Mouse (Mus musculus) cerebellum, postnatal 14 days (tissue): ENCODE results near the gene Serinc3.
"Not testable (repeated sequence)": the region's sequence is repeated elsewhere in the genome, so short reads cannot be mapped to it uniquely, and the experiment has no call there.

Source experiments
- DNase-seq, 2 experiments: peaks; one replicate each; pipeline ENCODE4 v3.0.0; 2021; ENCODE audit warnings: mixed read lengths in 2 of 2

The Serinc3 gene

DNA sequence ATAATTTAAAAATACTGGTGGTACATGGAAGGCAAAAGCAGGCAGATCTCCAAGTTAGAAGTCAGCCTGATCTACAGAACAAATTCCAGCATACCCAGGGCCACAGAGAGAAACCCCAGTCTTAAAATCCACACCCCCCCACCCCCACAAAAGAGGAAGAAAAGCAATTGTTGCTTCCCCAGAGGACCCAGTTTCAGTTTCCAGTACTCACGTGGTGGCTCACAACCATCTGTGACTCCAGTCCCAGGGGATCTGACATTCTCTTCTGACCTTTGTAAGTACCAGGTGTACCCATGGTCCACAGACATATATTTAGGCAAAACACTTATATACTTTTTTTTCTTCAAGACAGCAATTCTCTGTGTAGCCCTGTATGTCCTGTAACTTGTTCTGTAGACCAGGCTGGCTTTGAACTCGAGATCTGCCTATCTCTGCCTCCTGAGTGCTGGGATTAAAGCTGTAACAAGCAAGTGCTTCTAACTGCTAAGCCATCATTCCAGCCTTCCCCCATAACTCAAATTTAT lies 17.8 kb upstream of the Serinc3 start:
- DNase-seq, result no peak

DNA sequence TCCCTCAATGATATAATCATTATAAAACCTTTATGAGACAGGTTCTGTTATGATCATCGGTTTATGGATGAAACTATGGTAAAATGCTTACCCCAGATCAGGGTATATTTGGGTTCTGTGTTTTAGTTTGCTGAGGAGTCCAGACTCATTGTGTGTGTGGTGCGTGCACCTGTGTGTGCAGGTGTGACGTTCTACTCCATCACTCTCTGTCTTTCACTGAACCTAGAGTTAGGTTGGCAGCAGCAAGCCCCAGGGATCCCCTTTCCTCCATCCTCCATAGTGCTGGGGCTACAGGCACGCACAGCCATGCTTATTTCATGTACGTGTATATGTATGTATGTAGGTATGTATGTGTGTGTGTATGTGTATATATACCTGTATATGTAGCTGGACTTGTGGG lies 17.1 kb upstream of the Serinc3 start:
- no peak for DNase-seq

DNA sequence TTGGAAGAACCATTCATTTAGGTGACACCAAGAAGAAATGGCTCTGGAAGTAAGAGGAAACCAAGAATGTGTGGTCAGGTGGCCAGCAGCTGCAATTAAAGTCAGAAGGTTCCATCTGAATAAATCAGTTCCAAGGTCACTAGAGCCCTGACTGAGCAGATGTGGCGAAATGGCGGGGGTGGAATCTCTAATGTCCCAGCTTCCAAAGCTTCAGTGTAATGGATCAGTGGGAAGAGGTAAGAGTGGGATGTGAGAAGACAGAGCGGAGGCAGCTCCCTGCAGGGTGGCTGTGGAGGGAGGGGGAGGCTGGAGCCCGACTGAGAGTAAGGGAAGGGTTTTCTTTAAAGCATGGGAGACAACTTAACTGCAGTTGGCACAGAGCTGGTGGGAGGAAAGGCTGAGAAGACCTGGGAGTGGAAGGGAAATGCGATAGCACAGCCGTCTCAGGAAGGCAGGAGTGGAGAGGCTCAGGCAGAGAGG lies 16.5 kb upstream of the Serinc3 start:
- DNase-seq, result no peak

DNA sequence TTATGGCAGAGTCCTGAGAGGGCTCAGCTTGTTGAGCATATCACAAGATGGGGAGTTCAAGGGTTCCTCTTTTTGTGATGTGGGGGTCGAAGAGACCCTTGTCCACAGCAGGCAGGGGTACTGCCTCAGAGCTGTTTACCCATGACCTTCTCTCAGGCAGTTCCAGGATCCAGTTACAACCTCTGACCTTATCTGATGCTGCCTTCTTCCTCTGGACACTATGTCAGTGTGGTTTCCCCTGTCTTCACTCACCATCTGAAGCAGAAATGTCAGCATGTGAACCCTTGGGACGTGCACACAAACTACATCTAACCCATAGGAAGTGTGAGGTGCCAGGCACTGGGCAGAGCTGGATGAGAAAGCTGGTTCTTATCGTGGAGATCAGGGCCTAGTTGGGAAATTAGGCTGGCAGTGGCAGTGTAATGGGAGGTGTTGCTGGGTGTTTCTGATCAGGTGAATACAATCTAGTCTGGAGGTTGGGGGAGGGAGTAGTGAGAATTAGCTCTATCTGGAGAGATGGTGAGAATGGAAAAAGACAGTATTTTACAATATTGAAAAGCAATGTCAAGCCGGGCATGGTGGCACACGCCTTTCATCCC lies 15.3 kb upstream of the Serinc3 start:
- no peak for DNase-seq

- DNase-seq, result no peak
Observed at GRCm38 (mm10) chr2:163659431-163659830, 14.5 kb upstream of the Serinc3 start.

- DNase-seq, result peak; percentile 41 to 43
Observed at GRCm38 (mm10) chr2:163658941-163659340, 14.0 kb upstream of the Serinc3 start.

- peak; percentile 90 to 92 for DNase-seq
Observed at GRCm38 (mm10) chr2:163657975-163658886, 13.3 kb upstream of the Serinc3 start, which contains the start of gene Pkig. Gene Pkig (plus strand): TSS chr2:163658386.

DNA sequence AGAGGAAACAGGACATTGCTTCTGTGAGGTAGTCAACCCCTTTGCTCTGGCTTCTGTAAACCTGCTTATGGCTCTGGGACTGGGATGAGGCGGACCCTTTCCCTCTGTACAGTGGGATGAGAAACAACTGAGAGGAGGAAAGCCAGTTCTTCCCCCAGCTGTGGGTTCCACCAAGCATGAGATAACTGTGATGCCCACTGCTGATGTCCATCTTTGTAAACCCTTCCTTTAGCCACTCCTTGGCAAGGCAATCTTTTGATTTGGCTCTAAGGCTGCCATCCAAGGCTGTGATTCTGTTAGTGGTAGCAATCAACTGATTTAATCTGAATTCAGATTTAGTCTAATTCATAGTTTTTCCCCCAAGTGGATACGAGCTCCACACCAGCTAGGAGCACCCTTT lies 12.6 kb upstream of the Serinc3 start:
- no peak for DNase-seq

- DNase-seq, result not testable (repeated sequence)
Observed at GRCm38 (mm10) chr2:163655699-163656098, 10.8 kb upstream of the Serinc3 start.

DNA sequence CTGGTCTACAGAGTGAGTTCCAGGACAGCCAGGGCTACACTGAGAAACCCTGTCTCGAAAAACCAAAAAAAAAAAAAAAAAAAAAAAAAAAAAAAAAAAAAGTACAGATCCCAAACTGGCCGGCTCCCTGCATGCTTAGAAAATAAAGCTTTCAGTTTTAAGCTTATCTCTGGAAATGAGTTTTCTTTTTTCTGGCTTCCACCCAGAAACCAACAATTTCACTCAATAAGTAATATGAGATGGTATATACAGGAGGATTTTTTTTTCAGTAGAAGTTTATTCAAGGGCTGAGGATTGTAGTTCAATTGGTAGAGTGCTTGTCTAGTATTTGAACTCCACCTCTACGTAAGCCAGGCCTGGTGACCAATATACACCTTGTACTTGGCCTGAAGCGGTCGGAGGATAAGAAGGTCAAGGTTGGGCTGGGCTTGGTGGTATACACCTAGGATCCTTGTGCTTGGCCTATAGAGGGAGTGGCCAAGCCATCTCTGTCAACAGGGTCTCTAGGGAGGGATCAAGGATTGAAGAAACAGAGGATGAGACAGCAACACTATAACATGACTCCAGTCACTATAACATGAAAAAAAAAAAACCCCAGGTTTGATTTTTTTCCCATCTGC lies 1.6 kb upstream of the Serinc3 start:
- no peak for DNase-seq

DNA sequence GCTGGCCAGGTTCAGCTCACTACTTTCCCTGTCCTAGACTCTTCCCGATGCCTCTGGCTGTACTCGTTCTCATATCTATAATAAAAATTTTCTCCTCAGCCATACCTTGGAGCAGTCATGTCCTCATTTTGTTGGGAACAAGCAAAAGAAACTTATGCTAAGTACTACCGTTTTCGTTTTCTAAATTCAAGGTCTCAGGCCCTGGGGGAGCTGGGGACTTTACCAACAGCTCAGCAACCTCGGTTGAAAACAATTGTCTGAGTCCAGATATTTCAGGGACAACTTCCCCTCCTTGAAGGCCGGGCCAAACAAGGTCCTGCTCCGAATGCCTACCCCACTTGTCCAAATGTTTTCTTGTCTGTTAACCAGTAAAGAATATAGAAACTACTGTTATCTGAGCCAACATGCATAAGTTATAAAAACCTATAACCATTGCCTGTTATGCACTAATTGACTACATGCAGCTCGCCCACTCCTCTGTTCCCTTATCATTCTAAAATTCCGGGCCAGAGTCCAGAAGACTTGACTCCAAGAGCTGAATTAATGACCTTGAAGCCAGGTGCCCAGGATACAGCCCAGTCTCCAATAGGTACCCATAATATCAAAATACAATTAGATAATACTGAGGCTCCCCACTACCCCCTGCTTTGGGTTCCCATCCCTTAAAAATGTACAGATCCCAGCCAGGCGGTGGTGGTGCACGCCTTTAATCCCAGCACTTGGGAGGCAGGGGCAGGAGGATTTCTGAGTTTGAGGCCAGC lies 949 bp upstream of the Serinc3 start:
- DNase-seq, result no peak

DNA sequence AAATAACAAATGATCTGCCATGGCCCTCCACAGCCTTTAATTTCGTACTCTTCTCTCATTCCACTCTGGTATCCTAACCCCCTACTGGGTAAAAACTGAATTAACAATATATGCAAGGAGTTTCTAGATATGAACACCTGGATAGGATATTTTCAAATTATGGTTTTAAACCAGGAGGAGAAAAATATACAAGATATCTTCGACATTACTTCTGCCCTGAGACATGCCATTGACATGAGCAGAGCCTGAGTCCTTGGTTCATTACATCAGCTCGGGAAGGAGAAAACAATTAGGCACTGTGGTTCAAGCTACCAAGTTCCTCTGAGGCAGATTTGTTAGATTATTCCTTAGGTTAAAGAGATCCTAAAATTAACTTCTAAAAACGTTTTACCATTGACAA lies 884 bp downstream of the Serinc3 start:
- DNase-seq, result no peak

DNA sequence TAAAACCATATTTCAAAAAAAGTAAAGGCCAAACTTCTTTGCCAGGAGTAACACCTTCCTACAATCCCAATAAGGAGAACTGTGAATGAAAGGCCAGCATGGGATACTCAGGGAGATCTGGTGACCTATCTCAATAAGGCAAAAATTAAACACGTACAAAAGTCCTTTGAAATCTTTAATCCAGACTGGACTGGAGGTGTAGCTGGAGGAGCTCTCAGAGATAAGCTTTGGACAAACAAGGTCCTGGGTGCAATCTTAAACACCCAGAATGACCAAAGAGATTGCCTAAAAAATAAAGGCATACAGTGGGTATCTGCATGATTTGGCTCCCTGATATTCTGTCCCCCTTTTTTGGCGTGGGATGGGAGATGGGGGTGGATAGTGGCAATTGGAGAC lies 1.4 kb downstream of the Serinc3 start:
- no peak for DNase-seq

GRCm38 (mm10) chr2:163642685-163643575 lies 2.0 kb downstream of the Serinc3 start:
- DNase-seq, result peak; percentile 55

GRCm38 (mm10) chr2:163641681-163642080 lies 3.2 kb downstream of the Serinc3 start:
- no peak for DNase-seq

- no peak for DNase-seq
Observed at GRCm38 (mm10) chr2:163640493-163640892, 4.4 kb downstream of the Serinc3 start.

GRCm38 (mm10) chr2:163637655-163638266 lies 7.2 kb downstream of the Serinc3 start:
- no peak for DNase-seq

DNA sequence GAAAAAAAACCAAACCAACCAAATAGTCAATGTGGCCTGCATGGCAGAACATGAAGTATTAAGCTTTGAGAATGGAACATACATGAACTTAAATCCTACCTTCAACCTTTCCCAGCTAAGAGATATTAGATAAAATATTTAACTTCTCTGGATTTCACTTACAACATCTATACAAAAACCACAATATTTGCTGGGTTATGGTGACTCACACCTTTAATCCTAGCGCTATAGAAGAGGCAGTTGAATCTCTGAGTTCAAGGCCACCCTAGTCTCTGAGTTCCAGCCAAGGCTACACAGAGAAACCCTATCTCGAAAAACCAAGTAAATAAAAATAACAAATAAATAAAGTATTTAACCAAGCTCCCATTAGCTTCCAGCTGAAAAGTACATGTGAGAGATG lies 8.9 kb downstream of the Serinc3 start:
- no peak for DNase-seq

GRCm38 (mm10) chr2:163634211-163634610 lies 10.7 kb downstream of the Serinc3 start:
- DNase-seq, result no peak

GRCm38 (mm10) chr2:163631715-163632114 lies 13.2 kb downstream of the Serinc3 start:
- DNase-seq, result no peak

- DNase-seq, result no peak
Observed at GRCm38 (mm10) chr2:163631223-163631622, 13.7 kb downstream of the Serinc3 start.
